Mouse (Mus musculus) heart, embryonic 11.5 days (tissue): ENCODE measurements around the gene Zfp936. TPM values are rescaled to one million over a fixed set of nuclear protein-coding genes. Genes with fewer than 3 reads are reported as not detected.
"Not testable (repeated sequence)": the region's sequence is repeated elsewhere in the genome, so short reads cannot be mapped to it uniquely, and the experiment has no call there.

Experiments
- ATAC-seq: fragments of 200-750 bp; cut with Nextera tagmentation; replicated peaks from 2 replicates; pipeline ENCODE4 v1.8.0; 2017; ENCODE audit warnings: moderate library complexity; ENCODE audit not compliant: insufficient number of reproducible peaks, low FRiP score, low TSS enrichment
- H3K27ac ChIP-seq: fragments of 300-500 bp; sonication (generic); 2 replicates; pipeline ENCODE4 v1.5.1; 2014; ENCODE audit warnings: mild to moderate bottlenecking, low read depth, low read length
- H3K27me3 ChIP-seq: fragments of 300-500 bp; sonication (generic); 2 replicates; pipeline ENCODE4 v1.6.1; 2014; ENCODE audit warnings: mild to moderate bottlenecking, low read length, mixed read lengths; ENCODE audit not compliant: control insufficient read depth, insufficient read depth
- H3K36me3 ChIP-seq: fragments of 300-500 bp; sonication (generic); 2 replicates; pipeline ENCODE4 v1.6.1; 2014; ENCODE audit warnings: mild to moderate bottlenecking, low read length, moderate library complexity, mixed read lengths; ENCODE audit not compliant: control insufficient read depth, insufficient read depth
- H3K4me1 ChIP-seq: fragments of 300-500 bp; sonication (generic); 2 replicates; pipeline ENCODE4 v1.6.1; 2014; ENCODE audit warnings: low read length; ENCODE audit not compliant: control insufficient read depth, insufficient read depth
- H3K4me2 ChIP-seq: fragments of 300-500 bp; sonication (generic); 2 replicates; pipeline ENCODE4 v1.6.1; 2014; ENCODE audit warnings: mild to moderate bottlenecking, moderate library complexity
- H3K4me3 ChIP-seq: fragments of 300-500 bp; sonication (generic); 2 replicates; pipeline ENCODE4 v1.5.1; 2014; ENCODE audit warnings: low read depth, low read length
- H3K9ac ChIP-seq: fragments of 300-500 bp; sonication (generic); 2 replicates; pipeline ENCODE4 v1.6.1; 2014; ENCODE audit warnings: mild to moderate bottlenecking, low read depth, low read length, moderate library complexity
- H3K9me3 ChIP-seq: fragments of 300-500 bp; sonication (generic); replicated peaks from 2 replicates; pipeline ENCODE4 v1.6.1; 2016; ENCODE audit warnings: low read length; ENCODE audit not compliant: control insufficient read depth
- WGBS: fragments of 180-500 bp; shearing (Covaris S2); extraction: QIAGEN DNeasy Blood & Tissue Kit; methylation state at CpG from one replicate; pipeline ENCODE4 v1.1.7; 2014; ENCODE audit not compliant: insufficient replicate concordance; 5-methylcytosine and 5-hydroxymethylcytosine counted together
- polyA plus RNA-seq: library from polyadenylated mRNA; unstranded; fragments of >200 nt; fragmentation: Nextera tagmentation; extraction: Ambion mirVana; gene quantifications from 2 replicates; pipeline ENCODE4 v1.2.1, GENCODE M21; 2014

Gene Zfp936
- polyA plus RNA-seq = not detected in 2 replicates

DNA sequence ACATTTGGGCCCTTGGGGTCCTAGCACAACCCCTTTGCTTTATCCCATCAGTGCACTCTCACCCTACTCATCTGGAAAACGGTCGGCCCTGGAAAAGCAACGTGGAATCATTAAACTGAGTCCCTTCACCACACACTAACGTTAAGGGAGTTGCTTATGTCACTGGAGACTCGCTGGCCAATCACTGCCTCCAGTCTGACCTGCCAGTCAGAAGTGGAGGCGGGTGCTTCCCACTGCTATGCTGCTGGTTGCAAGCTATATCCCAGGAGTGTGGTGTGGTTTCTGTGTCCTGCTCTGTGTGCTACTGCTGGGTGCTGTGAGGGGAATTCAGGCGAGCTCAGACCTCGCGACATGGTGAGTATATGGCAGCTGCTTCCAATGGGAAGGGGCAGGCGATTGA, at the start of gene Zfp936:
Gene Zfp936 (plus strand): TSS at position 301 of the 400 bp plus-strand sequence.
- not testable (repeated sequence) for H3K4me2 ChIP-seq, H3K9me3 ChIP-seq, H3K27ac ChIP-seq, H3K4me3 ChIP-seq, H3K27me3 ChIP-seq, H3K36me3 ChIP-seq, H3K9ac ChIP-seq, ATAC-seq, H3K4me1 ChIP-seq
- WGBS = 75% methylated on average over 10 of the region's 10 CpGs

DNA sequence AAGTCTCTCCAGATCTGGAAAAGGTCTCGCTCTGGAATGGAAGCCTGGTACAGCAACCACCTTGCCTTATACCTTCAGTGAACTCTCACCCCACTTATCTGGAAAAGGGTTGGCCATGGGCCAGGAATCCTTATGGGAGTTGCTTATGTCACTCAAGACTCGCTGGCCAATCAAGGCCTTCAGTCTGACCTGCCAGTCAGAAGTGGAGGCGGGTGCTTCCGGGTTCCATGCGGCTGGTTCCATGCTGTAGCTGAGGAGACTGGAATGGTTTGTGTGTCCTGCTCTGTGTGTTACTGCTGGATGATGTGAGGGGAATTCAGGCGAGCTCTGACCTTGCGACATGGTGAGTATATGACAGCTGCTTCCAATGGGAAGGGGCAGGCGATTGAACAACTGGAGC, 36.2 kb upstream of the Zfp936 start:
- Histone ChIP-seq H3K4me2 (no peak overlapping the region), H3K4me3 (no peak overlapping the region), H3K9me3 (no peaks in the 10 kb centered on the region), H3K4me1 (no peaks in the 10 kb centered on the region), H3K36me3 (no peaks in the 10 kb centered on the region), H3K9ac (no peak overlapping the region), H3K27ac (no peak overlapping the region), H3K27me3 (no peaks in the 10 kb centered on the region)
- WGBS = 81% methylated on average over 8 of the region's 8 CpGs
- ATAC-seq = no peak

DNA sequence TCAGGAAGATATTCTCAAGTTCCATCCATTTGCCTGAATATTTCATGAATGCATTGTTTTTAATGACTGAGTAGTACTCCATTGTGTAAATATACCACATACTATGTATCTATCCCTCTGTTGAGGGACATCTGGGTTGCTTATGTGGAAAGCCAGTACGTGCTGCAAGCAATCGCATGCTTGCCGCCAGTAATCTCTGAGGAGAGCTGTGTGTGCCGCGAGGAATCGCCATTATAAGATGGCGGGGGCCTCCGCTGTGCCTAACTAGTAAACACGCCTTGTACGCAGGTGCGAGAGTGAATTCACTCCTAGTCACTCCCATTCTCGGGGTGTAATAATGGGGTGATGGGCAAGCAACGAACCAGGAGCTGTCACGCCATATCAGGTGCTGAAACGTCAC, 14.7 kb downstream of the Zfp936 start:
- peaks cover 18% of the 10 kb centered on the region for H3K9me3 ChIP-seq
- H3K4me1 ChIP-seq, H3K9ac ChIP-seq, H3K27ac ChIP-seq, H3K4me2 ChIP-seq, H3K27me3 ChIP-seq, ATAC-seq, H3K36me3 ChIP-seq, H3K4me3 ChIP-seq: not testable (repeated sequence)
- WGBS = 91% methylated on average over 14 of the region's 15 CpGs

DNA sequence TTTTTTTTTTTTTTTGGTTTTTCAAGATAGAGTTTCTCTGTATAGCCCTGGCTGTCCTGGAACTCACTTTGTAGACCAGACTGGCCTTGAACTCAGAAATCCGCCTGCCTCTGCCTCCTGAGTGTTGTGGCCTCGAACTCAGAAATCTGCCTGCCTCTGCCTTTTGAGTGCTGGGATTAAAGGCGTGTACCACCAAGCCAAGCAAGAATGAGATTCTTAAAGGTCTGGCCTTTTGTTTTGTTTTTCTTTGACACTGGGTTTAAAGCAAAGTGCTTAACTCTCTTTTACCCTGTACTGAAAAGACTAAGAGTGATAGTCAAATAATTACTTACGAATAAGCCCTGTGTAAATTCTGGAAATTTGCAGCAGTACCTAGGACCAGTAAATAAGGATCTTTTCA, 50.1 kb downstream of the Zfp936 start:
- H3K4me3 ChIP-seq, H3K4me1 ChIP-seq, H3K4me2 ChIP-seq, H3K9ac ChIP-seq, H3K27me3 ChIP-seq, ATAC-seq, H3K36me3 ChIP-seq, H3K27ac ChIP-seq: not testable (repeated sequence)
- WGBS = 63% methylated on average over 4 of the region's 4 CpGs
- H3K9me3 ChIP-seq = peaks cover 33% of the 10 kb centered on the region

DNA sequence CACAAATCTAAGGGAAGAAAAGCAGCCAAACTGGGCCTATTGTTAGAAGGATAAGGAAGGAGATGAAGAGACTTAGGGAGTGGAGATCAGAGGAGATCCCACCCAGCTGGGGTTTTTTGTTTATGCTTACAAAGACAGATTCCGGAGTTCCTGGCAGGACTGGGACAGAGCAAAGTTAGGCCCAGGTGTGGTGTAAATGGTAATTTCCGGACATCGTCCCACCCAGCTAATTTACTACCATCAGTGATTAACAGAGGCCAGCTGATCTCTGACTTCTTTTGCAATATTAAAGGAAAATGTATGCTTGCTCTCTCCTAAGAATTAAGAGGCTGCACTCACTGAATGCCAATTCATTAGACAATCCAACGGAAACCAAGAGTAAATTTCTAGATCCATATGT, 53.1 kb downstream of the Zfp936 start:
- 80% methylated on average over 4 of the region's 4 CpGs for WGBS
- H3K9me3 ChIP-seq = peaks cover 27% of the 10 kb centered on the region

DNA sequence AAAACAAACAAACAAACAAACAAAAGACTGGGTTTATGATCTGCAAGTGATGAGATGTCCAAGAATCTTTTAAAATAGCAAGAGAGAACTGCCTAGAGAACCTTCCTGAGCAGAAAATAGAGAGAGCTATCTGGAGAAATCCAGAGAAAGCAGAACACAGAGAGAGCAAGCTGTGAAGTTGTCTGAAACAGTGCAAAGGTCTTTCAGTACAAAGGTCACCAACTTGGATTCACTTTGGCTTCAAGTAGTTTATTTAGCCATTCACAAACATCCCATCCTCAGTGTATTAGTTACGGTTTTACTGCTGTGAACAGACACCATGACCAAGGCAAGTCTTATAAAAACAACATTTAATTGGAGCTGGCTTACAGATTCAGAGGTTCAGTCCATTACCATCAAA, 53.8 kb downstream of the Zfp936 start:
- H3K9me3 ChIP-seq = peaks cover 28% of the 10 kb centered on the region
- ATAC-seq, H3K27me3 ChIP-seq: not testable (repeated sequence)

More for the DNA sequence above, 53.1 kb downstream of the Zfp936 start:
- H3K36me3 ChIP-seq, ATAC-seq, H3K27ac ChIP-seq, H3K9ac ChIP-seq, H3K4me1 ChIP-seq, H3K27me3 ChIP-seq, H3K4me2 ChIP-seq, H3K4me3 ChIP-seq: not testable (repeated sequence)

DNA sequence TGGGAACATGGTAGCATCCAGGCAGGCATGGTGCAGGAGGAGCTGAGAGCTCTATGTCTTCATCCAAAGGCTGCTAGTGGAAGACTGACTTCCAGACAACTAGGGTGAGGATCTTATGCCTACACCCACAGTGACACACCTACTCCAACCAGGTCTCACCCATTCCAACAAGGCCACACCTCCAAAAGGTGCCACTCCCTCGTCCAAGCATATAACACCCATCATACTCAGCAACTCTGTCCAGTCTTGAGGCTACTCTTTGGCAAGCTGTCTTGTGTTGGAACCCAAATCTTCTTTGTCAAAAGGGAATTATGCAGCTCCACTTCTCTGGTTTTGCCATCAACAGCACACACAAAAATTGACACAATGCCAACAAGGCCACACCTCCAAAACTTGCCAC, 54.2 kb downstream of the Zfp936 start:
- H3K9me3 ChIP-seq = peaks cover 28% of the 10 kb centered on the region
- H3K27me3 ChIP-seq = not testable (repeated sequence)

More for the DNA sequence above, 53.8 kb downstream of the Zfp936 start:
- not testable (repeated sequence) for H3K4me2 ChIP-seq, H3K27ac ChIP-seq, H3K4me3 ChIP-seq, H3K36me3 ChIP-seq, H3K4me1 ChIP-seq, H3K9ac ChIP-seq
- WGBS = 79% methylated on average over 1 of the region's 1 CpGs

DNA sequence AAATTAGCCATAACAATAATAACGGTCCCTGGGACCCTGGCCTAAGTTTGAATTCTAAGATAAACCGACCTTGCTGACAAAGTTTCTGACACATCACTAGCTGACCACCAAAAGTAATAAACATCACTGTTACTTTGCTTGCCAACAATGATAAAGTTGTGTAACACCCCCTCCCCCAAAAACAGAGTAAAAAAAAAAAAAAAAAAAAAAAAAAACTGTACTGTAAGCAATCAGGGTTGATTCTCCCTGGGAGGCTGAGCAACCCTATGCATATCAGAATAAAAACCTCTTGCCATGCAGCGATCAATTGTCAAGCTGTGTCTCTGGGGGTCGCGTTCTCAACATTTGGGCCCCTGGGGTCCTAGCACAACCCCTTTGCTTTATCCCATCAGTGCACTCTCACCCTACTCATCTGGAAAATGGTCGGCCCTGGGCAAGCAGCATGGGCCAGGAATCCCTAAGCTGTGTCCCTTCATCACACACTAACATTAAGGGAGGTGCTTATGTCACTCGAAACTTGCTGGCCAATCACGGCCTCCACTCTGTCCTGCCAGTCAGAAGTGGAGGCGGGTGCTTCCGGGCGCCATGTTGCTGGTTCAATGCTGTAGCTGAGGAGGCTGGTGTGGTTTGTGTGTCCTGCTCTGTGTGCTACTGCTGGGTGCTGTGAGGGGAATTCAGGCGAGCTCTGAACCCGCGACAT, 63.1 kb downstream of the Zfp936 start:
- H3K27me3 ChIP-seq = no peaks in the 10 kb centered on the region
- H3K4me1 ChIP-seq = no peaks in the 10 kb centered on the region
- 75% methylated on average over 14 of the region's 14 CpGs for WGBS
- H3K4me3 ChIP-seq = no peak overlapping the region
- no peak overlapping the region for H3K9ac ChIP-seq
- no peaks in the 10 kb centered on the region for H3K36me3 ChIP-seq
- peaks cover 30% of the 10 kb centered on the region for H3K9me3 ChIP-seq
- no peak overlapping the region for H3K27ac ChIP-seq
- ATAC-seq = no peak
- H3K4me2 ChIP-seq = no peak overlapping the region

More for the DNA sequence above, 54.2 kb downstream of the Zfp936 start:
- not testable (repeated sequence) for H3K4me3 ChIP-seq, ATAC-seq, H3K27ac ChIP-seq, H3K4me2 ChIP-seq, H3K9ac ChIP-seq, H3K36me3 ChIP-seq, H3K4me1 ChIP-seq
- WGBS = 50% methylated on average over 1 of the region's 1 CpGs

DNA sequence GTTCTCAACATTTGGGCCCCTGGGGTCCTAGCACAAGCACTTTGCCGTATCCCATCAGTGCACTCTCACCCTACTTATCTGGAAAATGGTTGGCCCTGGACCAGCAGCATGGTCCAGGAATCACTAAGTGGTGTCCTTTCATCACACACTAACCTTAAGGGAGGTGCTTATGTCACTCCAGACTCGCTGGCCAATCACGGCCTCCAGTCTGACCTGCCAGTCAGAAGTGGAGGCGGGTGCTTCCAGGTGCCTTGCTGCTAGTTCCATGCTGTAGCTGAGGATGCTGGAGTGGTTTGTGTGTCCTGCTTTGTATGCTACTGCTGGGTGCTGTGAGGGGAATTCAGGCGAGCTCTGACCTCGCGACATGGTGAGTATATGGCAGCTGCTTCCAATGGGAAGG, 99.8 kb downstream of the Zfp936 start:
- H3K36me3 ChIP-seq, H3K4me1 ChIP-seq, H3K27me3 ChIP-seq, ATAC-seq, H3K27ac ChIP-seq, H3K9me3 ChIP-seq, H3K4me2 ChIP-seq, H3K4me3 ChIP-seq, H3K9ac ChIP-seq: not testable (repeated sequence)
- 73% methylated on average over 7 of the region's 7 CpGs for WGBS
